In the genomic region with DNA sequence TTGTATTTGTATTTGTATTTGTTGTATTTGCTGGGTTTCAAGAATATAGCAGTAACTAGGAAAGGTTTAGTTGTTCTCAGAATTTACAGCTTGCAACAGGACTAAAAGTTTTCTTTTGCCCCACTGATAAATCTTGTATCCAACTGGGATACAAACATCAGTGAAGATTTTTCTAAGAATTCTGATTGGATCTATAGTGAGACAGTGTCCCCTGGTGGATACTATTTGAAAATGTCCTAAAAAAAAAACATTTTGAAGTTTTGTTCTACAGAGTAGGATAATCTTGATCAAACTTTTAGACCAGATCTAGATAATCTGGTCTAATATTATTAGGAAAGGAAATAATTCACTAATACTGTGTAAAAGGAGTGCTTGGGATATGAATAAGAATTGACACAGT, we compare ENCODE assay signal across 16 mouse cellular contexts.
A peak's percentile ranks its signal among the peaks of the same experiment; 100 is the strongest.
DNase-seq lines count a peak whose midpoint lies in the region; ATAC-seq and TF ChIP-seq lines count a peak whose summit lies in the region.
"Had no signal": no experiment of that assay in that cellular context is flagged by ENCODE, and none has a peak within 500 bp of the region (broad histone marks: within the 10 kb centered on the region; RNA-seq: fewer than 3 reads in every experiment).

No protein-coding gene starts in this region.

- in situ Hi-C loops in CH12.LX (cut with MboI; ENCODE audit: low pct_ligation_motif_present, low pct_unique_long_range_greater_than_20kb, low sequenced_read_pairs), result no loop called here

- H3K9me3 ChIP-seq in heart, postnatal 0 days (replicated peaks; ENCODE audit: control insufficient read depth, low read length), result no peaks in the 10 kb centered on the region
- H3K9me3 ChIP-seq in liver, embryonic 12.5 days (replicated peaks), result no peaks in the 10 kb centered on the region
- H3K9me3 ChIP-seq in CH12.LX (replicated peaks; ENCODE audit: low read length), result no peaks in the 10 kb centered on the region
- H3K9me3 ChIP-seq: hindbrain, embryonic 12.5 days; limb, embryonic 12.5 days; lung, embryonic 15.5 days had no signal

- peak; percentile 86 for TF ChIP-seq RAD21 in CH12.LX (IDR thresholded peaks at IDR 0.05; ENCODE audit: low read depth, low read length)

- peak; percentile 27 for DNase-seq in heart, postnatal 0 days (ENCODE audit: low spot score)
- DNase-seq in heart, postnatal 36 days, result no peak
- DNase-seq in liver, adult 2 months (ENCODE audit: extremely low read depth, low read depth, low spot score), result peak; percentile 11
- DNase-seq in CH12.LX (ENCODE audit: extremely low read depth) (no peak), NIH3T3 (ENCODE audit: low read depth) (peak; percentile 56)
- DNase-seq in adrenal gland, adult 18-20 months (ENCODE audit: low spot score in 2 of 2), result no peak
- DNase-seq: adrenal gland, postnatal 14 days; cerebellum, adult 8-10 months; kidney, adult 18-20 months; thymus, postnatal 25 days had no signal

- H3K27ac ChIP-seq in heart, postnatal 0 days (ENCODE audit: low read depth), result no peak overlapping the region
- H3K27ac ChIP-seq in liver, adult 2 months (replicated peaks; ENCODE audit: insufficient read depth, low read depth, low read length), result no peak overlapping the region
- H3K27ac ChIP-seq in liver, embryonic 12.5 days, result no peak overlapping the region
- H3K27ac ChIP-seq in CH12.LX (ENCODE audit: insufficient read depth, low read depth), result no peak overlapping the region
- H3K27ac ChIP-seq: hindbrain, embryonic 12.5 days; limb, embryonic 12.5 days; lung, embryonic 15.5 days had no signal

- H3K4me1 ChIP-seq in heart, postnatal 0 days (ENCODE audit: control insufficient read depth, insufficient read depth), result no peaks in the 10 kb centered on the region
- H3K4me1 ChIP-seq in liver, adult 2 months (ENCODE audit: control insufficient read depth, insufficient read depth, low read length), result no peaks in the 10 kb centered on the region
- H3K4me1 ChIP-seq in liver, embryonic 12.5 days, result no peaks in the 10 kb centered on the region
- peaks cover 0 to 5% of the 10 kb centered on the region in 2 experiments; a peak in 2 of 4 replicates for H3K4me1 ChIP-seq in CH12.LX (ENCODE audit: control insufficient read depth in 1 of 2, insufficient read depth in 2 of 2)
- H3K4me1 ChIP-seq: hindbrain, embryonic 12.5 days; limb, embryonic 12.5 days; lung, embryonic 15.5 days had no signal

- no peaks in the 10 kb centered on the region for H3K36me3 ChIP-seq in heart, postnatal 0 days (replicated peaks; ENCODE audit: control insufficient read depth, insufficient read depth, low read length)
- no peaks in the 10 kb centered on the region for H3K36me3 ChIP-seq in liver, adult 2 months (ENCODE audit: control insufficient read depth, insufficient read depth, low read length)
- H3K36me3 ChIP-seq in liver, embryonic 12.5 days, result no peaks in the 10 kb centered on the region
- H3K36me3 ChIP-seq in CH12.LX (replicated peaks in 1 of 2; ENCODE audit: control insufficient read depth in 1 of 2, insufficient read depth in 1 of 2, low read length in 1 of 2), result peaks cover 0 to 4% of the 10 kb centered on the region in 2 experiments
- H3K36me3 ChIP-seq: hindbrain, embryonic 12.5 days; limb, embryonic 12.5 days had no signal

- TF ChIP-seq CTCF in heart, postnatal 0 days (IDR thresholded peaks at IDR 0.05; ENCODE audit: low read depth), result peak; percentile 61
- TF ChIP-seq CTCF in liver, adult 2 months (IDR thresholded peaks at IDR 0.05; ENCODE audit: low read depth, low read length), result peak; percentile 16; the same call in 1 of the 2 replicates
- TF ChIP-seq CTCF in CH12.LX (conservative IDR thresholded peaks at IDR 0.05 in 1 of 2, IDR thresholded peaks at IDR 0.05 in 1 of 2; ENCODE audit: low read depth in 2 of 2, low read length in 2 of 2), result peak in 1 of 2 experiments; percentile 78; a peak in 2 of 4 replicates

- no peak overlapping the region for H3K9ac ChIP-seq in heart, postnatal 0 days (replicated peaks; ENCODE audit: low read depth, low read length)
- no peak overlapping the region for H3K9ac ChIP-seq in liver, adult 2 months (ENCODE audit: low read depth, low read length)
- no peak overlapping the region for H3K9ac ChIP-seq in liver, embryonic 12.5 days
- H3K9ac ChIP-seq in CH12.LX (ENCODE audit: insufficient read depth, low read depth), result no peak overlapping the region
- H3K9ac ChIP-seq: hindbrain, embryonic 12.5 days; limb, embryonic 12.5 days; lung, embryonic 15.5 days had no signal

- no peaks in the 10 kb centered on the region for H3K27me3 ChIP-seq in heart, postnatal 0 days (ENCODE audit: control insufficient read depth, insufficient read depth, low read length)
- no peaks in the 10 kb centered on the region for H3K27me3 ChIP-seq in liver, adult 2 months (ENCODE audit: control insufficient read depth, insufficient read depth, low read length)
- H3K27me3 ChIP-seq in liver, embryonic 12.5 days (replicated peaks), result no peaks in the 10 kb centered on the region
- no peaks in the 10 kb centered on the region for H3K27me3 ChIP-seq in CH12.LX (replicated peaks)
- H3K27me3 ChIP-seq: hindbrain, embryonic 12.5 days; lung, embryonic 15.5 days had no signal

- intact Hi-C loops in heart, postnatal 36 days (cut with DNase I), result loop anchor here (1.0 to 10.0 kb wide), 2 partner anchors 233 to 332 kb away; no protein-coding TSS in a partner anchor

- no peak for TF ChIP-seq POLR2A in liver, adult 2 months (IDR thresholded peaks at IDR 0.05; ENCODE audit: extremely low read depth, insufficient read depth, low read length)
- TF ChIP-seq POLR2A in CH12.LX (IDR thresholded peaks at IDR 0.05; ENCODE audit: low read depth, low read length), result no peak

- no peak overlapping the region for H3K4me2 ChIP-seq in heart, postnatal 0 days (ENCODE audit: low read depth, low read length)
- H3K4me2 ChIP-seq in liver, embryonic 12.5 days, result no peak overlapping the region
- no peak overlapping the region for H3K4me2 ChIP-seq in CH12.LX (ENCODE audit: insufficient read depth, low read depth, poor library complexity, severe bottlenecking)
- H3K4me2 ChIP-seq: hindbrain, embryonic 12.5 days; limb, embryonic 12.5 days; lung, embryonic 15.5 days had no signal

- dilution Hi-C loops in CH12.LX (cut with MboI; ENCODE audit: extremely low pct_ligation_motif_present, extremely low pct_unique_long_range_greater_than_20kb, low sequenced_read_pairs), result no loop called here

- H3K79me2 ChIP-seq in liver, adult 2 months (ENCODE audit: control insufficient read depth, insufficient read depth, low read length), result no peaks in the 10 kb centered on the region
- H3K79me2 ChIP-seq in CH12.LX (replicated peaks; ENCODE audit: control insufficient read depth, extremely low read depth, insufficient read depth, poor library complexity, severe bottlenecking), result no peaks in the 10 kb centered on the region

- no peak for ATAC-seq in heart, postnatal 0 days (ENCODE audit: insufficient read depth, low read depth)
- ATAC-seq in liver, embryonic 12.5 days, result no peak
- ATAC-seq in erythroid progenitor cell, adult 5-6 weeks (replicated peaks; ENCODE audit: low FRiP score, poor library complexity, severe bottlenecking), result no peak

- no peak overlapping the region for H3K4me3 ChIP-seq in heart, postnatal 0 days (ENCODE audit: low read depth, low read length)
- H3K4me3 ChIP-seq in liver, adult 2 months (ENCODE audit: insufficient read depth, low read depth, low read length), result no peak overlapping the region
- no peak overlapping the region for H3K4me3 ChIP-seq in liver, embryonic 12.5 days
- H3K4me3 ChIP-seq in CH12.LX (replicated peaks in 1 of 3; ENCODE audit: low read depth in 2 of 3, low read length in 2 of 3, poor library complexity in 1 of 3), result no peak overlapping the region
- H3K4me3 ChIP-seq: hindbrain, embryonic 12.5 days; limb, embryonic 12.5 days; lung, embryonic 15.5 days; myocyte had no signal

- TF ChIP-seq EP300 in heart, postnatal 0 days (IDR thresholded peaks at IDR 0.05; ENCODE audit: low read depth), result no peak
- TF ChIP-seq EP300 in CH12.LX (IDR thresholded peaks at IDR 0.05; ENCODE audit: low read length), result no peak

TF ChIP-seq in CH12.LX, 34 proteins besides CTCF, POLR2A, EP300 and RAD21:
- peak; percentile 86 for TF ChIP-seq ZNF384 (IDR thresholded peaks at IDR 0.05; ENCODE audit: low read depth, low read length)
- TF ChIP-seq SMC3 (IDR thresholded peaks at IDR 0.05; ENCODE audit: low read depth, low read length), result peak; percentile 66
- TF ChIP-seq PAX5 (IDR thresholded peaks at IDR 0.05; ENCODE audit: low read length), result no peak
- TF ChIP-seq POLR2AphosphoS2 (IDR thresholded peaks at IDR 0.05; ENCODE audit: low read depth, low read length), result no peak
- no peak for TF ChIP-seq MXI1 (IDR thresholded peaks at IDR 0.05; ENCODE audit: low read depth, low read length)

Comparison
In these comparisons a context has a peak if more than half of its experiments do, and no peak if none do; other contexts are left out.
1. DNase-seq: peak in heart, postnatal 0 days (single experiment), liver, adult 2 months (single experiment) and NIH3T3 (single experiment); none in heart, postnatal 36 days (0 of 2), CH12.LX (single experiment) and adrenal gland, adult 18-20 months (0 of 2).